Mouse (Mus musculus): ENCODE data around the gene Actr3b. TPM values are rescaled to one million over a fixed set of nuclear protein-coding genes. Genes with fewer than 3 reads are reported as not detected.
"Not testable (repeated sequence)": the region's sequence is repeated elsewhere in the genome, so short reads cannot be mapped to it uniquely, and the experiment has no call there.

Actr3b gene
- polyA plus RNA-seq, 1 experiment from 2014 or later = 0.66 TPM

DNA sequence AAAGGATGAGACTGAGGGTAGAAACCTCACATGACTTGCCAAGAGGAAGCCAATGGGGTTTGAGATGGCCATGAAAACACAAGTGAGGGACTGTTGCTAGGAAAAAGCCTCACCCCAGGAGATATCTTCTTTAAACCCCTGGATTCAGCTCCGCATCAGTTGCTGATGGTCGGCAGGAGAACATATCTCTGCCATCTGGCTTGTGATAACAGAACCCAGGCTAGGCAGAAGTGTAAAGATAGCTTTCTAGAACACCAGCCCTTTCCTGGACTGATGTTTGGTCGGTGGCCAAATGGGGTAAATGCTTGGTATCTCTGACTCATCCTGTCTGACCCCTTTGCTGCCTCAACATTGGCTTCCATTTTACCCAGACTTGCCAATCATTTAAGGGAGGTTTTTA, 106.4 kb downstream of the Actr3b start:
- 37% methylated on average over 3 of the region's 3 CpGs for WGBS (ENCODE audit: insufficient replicate concordance)
- no peak overlapping the region for H3K9ac ChIP-seq (ENCODE audit: low read depth, low read length)
- no peaks in the 10 kb centered on the region for H3K9me3 ChIP-seq (replicated peaks; ENCODE audit: control insufficient read depth, low read length)
- ATAC-seq (ENCODE audit: low read depth) = no peak
- no peaks in the 10 kb centered on the region for H3K4me1 ChIP-seq (ENCODE audit: control insufficient read depth, low read depth, low read length)
- H3K27me3 ChIP-seq (ENCODE audit: control insufficient read depth, insufficient read depth, low read depth, low read length) = no peaks in the 10 kb centered on the region
- no peak overlapping the region for H3K4me2 ChIP-seq (ENCODE audit: low read depth, low read length)
- no peak overlapping the region for H3K27ac ChIP-seq (ENCODE audit: low read length)
- no peaks in the 10 kb centered on the region for H3K36me3 ChIP-seq (ENCODE audit: control insufficient read depth, insufficient read depth)
- no peak overlapping the region for H3K4me3 ChIP-seq (ENCODE audit: low read depth, low read length)

DNA sequence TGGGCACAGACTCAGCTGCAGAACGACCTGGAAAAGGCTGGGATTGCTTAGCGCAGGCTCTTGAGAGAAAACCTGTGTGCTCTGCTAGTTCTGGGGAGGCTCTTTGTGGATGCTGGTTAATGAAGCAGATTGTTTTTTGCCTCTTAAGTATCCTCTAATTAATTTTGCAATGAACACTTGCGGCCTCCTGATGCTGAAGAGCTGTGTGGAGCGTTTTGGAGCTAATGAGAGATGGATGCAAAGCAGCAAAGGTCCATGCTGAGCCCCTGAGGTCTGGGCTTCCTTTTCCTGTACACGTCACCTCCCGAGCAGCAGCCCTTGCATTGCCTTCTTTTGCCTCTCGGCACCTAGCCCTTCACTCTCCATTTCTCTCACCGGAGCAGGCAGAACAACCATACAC, 110.1 kb downstream of the Actr3b start:
- ATAC-seq (ENCODE audit: low read depth) = no peak
- no peaks in the 10 kb centered on the region for H3K27me3 ChIP-seq (ENCODE audit: control insufficient read depth, insufficient read depth, low read depth, low read length)
- H3K4me3 ChIP-seq (ENCODE audit: low read depth, low read length) = no peak overlapping the region
- H3K9ac ChIP-seq (ENCODE audit: low read depth, low read length) = no peak overlapping the region
- no peak overlapping the region for H3K27ac ChIP-seq (ENCODE audit: low read length)
- no peaks in the 10 kb centered on the region for H3K9me3 ChIP-seq (replicated peaks; ENCODE audit: control insufficient read depth, low read length)
- no peak overlapping the region for H3K4me2 ChIP-seq (ENCODE audit: low read depth, low read length)
- H3K4me1 ChIP-seq (ENCODE audit: control insufficient read depth, low read depth, low read length) = no peaks in the 10 kb centered on the region
- H3K36me3 ChIP-seq (ENCODE audit: control insufficient read depth, insufficient read depth) = no peaks in the 10 kb centered on the region
- 58% methylated on average over 8 of the region's 8 CpGs for WGBS (ENCODE audit: insufficient replicate concordance)

DNA sequence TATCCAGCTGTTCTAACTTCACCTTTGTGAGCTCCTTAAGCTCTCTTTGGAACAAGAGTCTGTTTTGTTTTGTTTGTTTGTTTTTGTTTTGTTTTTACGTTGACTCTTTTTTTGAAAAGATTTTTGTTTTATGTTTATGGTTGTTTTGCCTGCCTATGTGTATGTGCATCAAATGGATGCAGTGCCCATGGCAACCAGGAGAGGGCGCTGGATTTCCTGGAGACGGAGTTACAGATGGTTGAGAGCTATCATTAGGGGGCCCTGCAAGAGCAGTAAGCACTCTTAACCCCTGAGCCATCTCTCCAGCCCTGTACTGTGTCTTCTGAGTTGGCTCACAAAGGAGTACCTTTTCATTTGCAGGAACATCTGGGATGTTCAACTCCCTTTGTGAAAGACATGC, 110.8 kb downstream of the Actr3b start:
- Histone ChIP-seq H3K4me1 (ENCODE audit: control insufficient read depth, low read depth, low read length) (no peaks in the 10 kb centered on the region), H3K36me3 (ENCODE audit: control insufficient read depth, insufficient read depth) (no peaks in the 10 kb centered on the region), H3K27ac (ENCODE audit: low read length) (no peak overlapping the region), H3K4me2 (ENCODE audit: low read depth, low read length) (no peak overlapping the region), H3K27me3 (ENCODE audit: control insufficient read depth, insufficient read depth, low read depth, low read length) (no peaks in the 10 kb centered on the region), H3K9ac (ENCODE audit: low read depth, low read length) (no peak overlapping the region), H3K4me3 (ENCODE audit: low read depth, low read length) (no peak overlapping the region), H3K9me3 (replicated peaks; ENCODE audit: control insufficient read depth, low read length) (no peaks in the 10 kb centered on the region)
- no peak for ATAC-seq (ENCODE audit: low read depth)
- 33% methylated on average over 3 of the region's 3 CpGs for WGBS (ENCODE audit: insufficient replicate concordance)

DNA sequence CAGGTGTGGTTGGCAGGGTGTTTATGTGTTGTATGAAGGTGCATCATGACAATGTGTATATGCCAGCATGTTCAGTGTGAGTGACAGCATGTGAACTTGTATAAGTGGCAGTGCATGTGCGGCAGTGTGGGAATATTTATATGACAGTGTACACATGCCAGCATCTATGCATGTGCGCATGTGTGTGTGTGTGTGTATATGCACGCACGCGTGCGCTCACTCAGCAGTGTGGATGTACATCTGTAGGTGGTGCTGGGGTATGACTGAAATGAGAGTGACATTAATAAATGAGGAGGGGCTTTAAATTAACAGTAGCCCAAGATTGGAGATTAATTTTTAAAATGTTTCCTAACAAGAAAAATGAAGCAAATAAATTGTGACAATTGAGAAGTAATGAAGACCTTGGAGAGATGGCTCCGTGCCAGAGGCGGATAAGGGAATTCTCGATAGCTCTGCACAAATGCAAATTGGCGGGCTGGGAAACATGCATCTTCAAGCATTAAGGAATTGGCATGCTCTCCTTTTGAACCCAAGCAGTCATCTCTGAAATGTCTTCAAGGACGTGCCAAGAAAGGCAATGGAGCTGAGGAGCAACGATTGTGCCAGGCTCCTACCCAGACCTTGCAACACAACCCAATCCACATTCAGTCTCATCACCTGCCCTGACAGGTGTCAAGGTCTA, 111.7 kb downstream of the Actr3b start:
- no peak for ATAC-seq (ENCODE audit: low read depth)
- no peak overlapping the region for H3K4me3 ChIP-seq (ENCODE audit: low read depth, low read length)
- 76% methylated on average over 12 of the region's 12 CpGs for WGBS (ENCODE audit: insufficient replicate concordance)

DNA sequence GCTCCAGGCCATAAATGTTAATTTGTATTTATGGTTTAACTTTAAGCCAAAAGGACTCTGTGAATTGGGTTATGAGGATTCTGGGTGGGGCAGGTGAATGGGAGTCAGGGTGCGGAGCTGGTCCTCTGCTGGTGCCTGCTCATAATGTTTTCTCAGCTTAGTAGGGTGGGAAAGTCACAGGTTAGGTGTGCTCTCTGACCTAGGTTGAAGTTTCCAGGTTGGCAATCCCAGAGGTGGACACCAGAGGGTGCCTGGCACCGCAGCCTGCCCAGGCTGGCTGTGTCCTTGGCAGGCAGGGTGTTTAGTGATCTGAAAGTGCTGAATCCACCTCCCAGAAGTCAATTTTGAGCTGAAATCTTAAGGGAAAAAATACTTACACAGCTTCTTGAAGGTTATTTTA, 113.2 kb downstream of the Actr3b start:
- 47% methylated on average over 2 of the region's 2 CpGs for WGBS (ENCODE audit: insufficient replicate concordance)
- ATAC-seq (ENCODE audit: low read depth) = no peak
- H3K4me3 ChIP-seq (ENCODE audit: low read depth, low read length) = no peak overlapping the region

More for the DNA sequence above, 111.7 kb downstream of the Actr3b start:
- Histone ChIP-seq H3K4me1 (ENCODE audit: control insufficient read depth, low read depth, low read length) (no peaks in the 10 kb centered on the region), H3K27me3 (ENCODE audit: control insufficient read depth, insufficient read depth, low read depth, low read length) (no peaks in the 10 kb centered on the region), H3K4me2 (ENCODE audit: low read depth, low read length) (no peak overlapping the region), H3K9ac (ENCODE audit: low read depth, low read length) (no peak overlapping the region), H3K36me3 (ENCODE audit: control insufficient read depth, insufficient read depth) (no peaks in the 10 kb centered on the region), H3K27ac (ENCODE audit: low read length) (no peak overlapping the region), H3K9me3 (replicated peaks; ENCODE audit: control insufficient read depth, low read length) (no peaks in the 10 kb centered on the region)

DNA sequence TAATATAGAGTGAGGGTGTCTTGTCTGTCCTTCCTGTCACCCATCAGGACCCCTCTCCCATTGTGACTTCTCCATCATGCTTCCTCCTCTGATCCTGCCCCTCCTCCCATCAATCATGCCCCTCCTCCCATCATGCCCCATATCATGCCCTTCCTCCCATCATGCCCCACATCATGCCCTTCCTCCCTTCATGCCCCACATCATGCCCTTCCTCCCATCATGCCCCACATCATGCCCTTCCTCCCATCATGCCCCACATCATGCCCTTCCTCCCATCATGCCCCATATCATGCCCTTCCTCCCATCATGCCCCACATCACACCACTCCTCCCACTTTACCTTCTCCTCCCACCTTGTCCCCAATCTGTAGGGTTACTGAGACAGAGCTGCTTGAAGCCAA, 116.1 kb downstream of the Actr3b start:
- not testable (repeated sequence) for H3K27me3 ChIP-seq (ENCODE audit: control insufficient read depth, insufficient read depth, low read depth, low read length); H3K27ac ChIP-seq (ENCODE audit: low read length); H3K9ac ChIP-seq (ENCODE audit: low read depth, low read length); ATAC-seq (ENCODE audit: low read depth); H3K9me3 ChIP-seq (replicated peaks; ENCODE audit: control insufficient read depth, low read length); H3K4me2 ChIP-seq (ENCODE audit: low read depth, low read length); H3K4me3 ChIP-seq (ENCODE audit: low read depth, low read length); H3K4me1 ChIP-seq (ENCODE audit: control insufficient read depth, low read depth, low read length); H3K36me3 ChIP-seq (ENCODE audit: control insufficient read depth, insufficient read depth)

More for the DNA sequence above, 113.2 kb downstream of the Actr3b start:
- no peaks in the 10 kb centered on the region for H3K27me3 ChIP-seq (ENCODE audit: control insufficient read depth, insufficient read depth, low read depth, low read length)
- H3K4me2 ChIP-seq (ENCODE audit: low read depth, low read length) = no peak overlapping the region
- no peaks in the 10 kb centered on the region for H3K36me3 ChIP-seq (ENCODE audit: control insufficient read depth, insufficient read depth)
- no peak overlapping the region for H3K27ac ChIP-seq (ENCODE audit: low read length)
- no peak overlapping the region for H3K9ac ChIP-seq (ENCODE audit: low read depth, low read length)
- H3K9me3 ChIP-seq (replicated peaks; ENCODE audit: control insufficient read depth, low read length) = no peaks in the 10 kb centered on the region
- H3K4me1 ChIP-seq (ENCODE audit: control insufficient read depth, low read depth, low read length) = no peaks in the 10 kb centered on the region

DNA sequence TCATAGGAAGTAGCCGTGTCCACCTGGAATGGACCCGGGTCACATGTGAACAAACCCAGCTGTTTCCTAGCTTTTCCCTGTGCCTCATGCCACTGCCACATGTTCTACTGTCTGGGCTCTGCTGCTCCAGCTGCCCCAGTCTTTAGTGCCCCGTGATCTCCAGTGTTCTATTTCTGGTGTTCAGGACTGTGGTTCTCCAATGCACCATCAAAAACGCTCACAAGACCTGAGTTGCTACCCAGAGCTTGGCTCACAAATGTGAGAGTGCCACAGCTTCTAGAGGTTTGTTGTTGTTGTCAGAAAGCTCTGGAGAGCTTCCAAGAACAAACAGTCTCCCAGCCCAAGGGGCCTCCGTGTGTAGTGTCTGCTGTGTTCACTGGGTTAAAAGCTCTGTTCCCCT, 117.5 kb downstream of the Actr3b start:
- Histone ChIP-seq H3K27me3 (ENCODE audit: control insufficient read depth, insufficient read depth, low read depth, low read length) (no peaks in the 10 kb centered on the region), H3K27ac (ENCODE audit: low read length) (no peak overlapping the region), H3K9me3 (replicated peaks; ENCODE audit: control insufficient read depth, low read length) (no peaks in the 10 kb centered on the region), H3K4me1 (ENCODE audit: control insufficient read depth, low read depth, low read length) (no peaks in the 10 kb centered on the region), H3K36me3 (ENCODE audit: control insufficient read depth, insufficient read depth) (no peaks in the 10 kb centered on the region), H3K4me2 (ENCODE audit: low read depth, low read length) (no peak overlapping the region), H3K9ac (ENCODE audit: low read depth, low read length) (no peak overlapping the region), H3K4me3 (ENCODE audit: low read depth, low read length) (no peak overlapping the region)
- 52% methylated on average over 5 of the region's 5 CpGs for WGBS (ENCODE audit: insufficient replicate concordance)
- ATAC-seq (ENCODE audit: low read depth) = no peak

DNA sequence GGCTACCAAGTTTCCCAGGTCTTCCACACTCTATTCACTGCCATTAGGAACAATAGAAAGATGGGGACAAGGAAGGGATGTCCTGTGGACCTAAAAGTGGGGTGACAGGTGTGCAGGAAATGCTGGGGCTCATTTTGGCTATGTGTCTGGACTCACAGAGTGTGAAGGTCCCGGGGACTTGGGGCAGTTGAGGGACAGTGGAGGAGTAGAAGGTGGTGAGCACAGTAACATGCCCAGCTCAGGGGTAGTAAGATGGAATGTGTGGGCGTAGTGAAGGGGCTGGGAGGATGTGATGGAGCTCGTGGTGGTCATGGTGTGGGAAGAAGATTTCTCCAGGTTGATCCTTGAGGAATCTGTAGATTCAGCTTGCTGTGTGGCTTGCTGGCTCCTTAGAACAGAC, 118.2 kb downstream of the Actr3b start:
- WGBS (ENCODE audit: insufficient replicate concordance) = 48% methylated on average over 3 of the region's 3 CpGs
- Histone ChIP-seq H3K9ac (ENCODE audit: low read depth, low read length) (no peak overlapping the region), H3K36me3 (ENCODE audit: control insufficient read depth, insufficient read depth) (no peaks in the 10 kb centered on the region)

DNA sequence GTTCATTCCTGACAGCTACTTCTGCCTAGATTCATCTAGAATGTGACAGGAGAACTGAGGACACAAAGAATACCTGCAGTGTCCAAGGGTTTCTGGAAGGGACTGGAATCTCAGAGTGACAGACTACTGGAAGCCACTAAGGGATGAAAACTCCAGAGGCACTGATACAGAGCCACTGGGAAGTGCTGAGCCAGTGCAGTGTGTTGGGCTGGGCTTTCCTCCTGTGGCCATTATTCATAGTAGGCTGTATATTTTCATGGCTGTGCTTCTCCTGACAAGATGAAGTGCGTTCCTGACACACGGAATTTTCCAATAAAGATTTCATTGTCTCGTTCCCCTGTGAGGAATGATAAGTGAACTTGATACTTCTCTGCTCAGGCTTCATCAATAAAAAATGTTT, 126.9 kb downstream of the Actr3b start:
- H3K27ac ChIP-seq (ENCODE audit: low read length) = no peak overlapping the region
- ATAC-seq (ENCODE audit: low read depth) = no peak
- H3K9me3 ChIP-seq (replicated peaks; ENCODE audit: control insufficient read depth, low read length) = no peaks in the 10 kb centered on the region; the same call in 1 of the 2 replicates
- no peak overlapping the region for H3K9ac ChIP-seq (ENCODE audit: low read depth, low read length)
- no peaks in the 10 kb centered on the region for H3K36me3 ChIP-seq (ENCODE audit: control insufficient read depth, insufficient read depth)
- WGBS (ENCODE audit: insufficient replicate concordance) = 61% methylated on average over 3 of the region's 3 CpGs
- no peak overlapping the region for H3K4me3 ChIP-seq (ENCODE audit: low read depth, low read length)
- no peaks in the 10 kb centered on the region for H3K27me3 ChIP-seq (ENCODE audit: control insufficient read depth, insufficient read depth, low read depth, low read length)
- no peak overlapping the region for H3K4me2 ChIP-seq (ENCODE audit: low read depth, low read length)
- H3K4me1 ChIP-seq (ENCODE audit: control insufficient read depth, low read depth, low read length) = no peaks in the 10 kb centered on the region

More for the DNA sequence above, 118.2 kb downstream of the Actr3b start:
- no peak for ATAC-seq (ENCODE audit: low read depth)
- no peak overlapping the region for H3K4me3 ChIP-seq (ENCODE audit: low read depth, low read length)
- no peaks in the 10 kb centered on the region for H3K4me1 ChIP-seq (ENCODE audit: control insufficient read depth, low read depth, low read length)
- no peaks in the 10 kb centered on the region for H3K9me3 ChIP-seq (replicated peaks; ENCODE audit: control insufficient read depth, low read length)
- no peaks in the 10 kb centered on the region for H3K27me3 ChIP-seq (ENCODE audit: control insufficient read depth, insufficient read depth, low read depth, low read length)
- H3K27ac ChIP-seq (ENCODE audit: low read length) = no peak overlapping the region
- no peak overlapping the region for H3K4me2 ChIP-seq (ENCODE audit: low read depth, low read length)

Data from liver, embryonic 16.5 days (tissue).